Mouse (Mus musculus) MEL (cell line): Measurements from ENCODE around the gene Cnpy2.

Source experiments
- CTCF ChIP-seq, 3 experiments: IDR thresholded peaks in 2 of 3; conservative IDR thresholded peaks in 1 of 3; 2 replicates each; pipeline ENCODE4 v1.5.1; 2011 to 2012; ENCODE audit warnings: low read length in 3 of 3, low read depth in 2 of 3, mild to moderate bottlenecking in 2 of 3, improper control_type of control experiment in 1 of 3, inconsistent platforms in 1 of 3, mixed read lengths in 1 of 3, moderate library complexity in 1 of 3; ENCODE audit not compliant: control insufficient read depth in 1 of 3, insufficient read depth in 1 of 3, poor library complexity in 1 of 3, severe bottlenecking in 1 of 3
- ELF1 ChIP-seq: IDR thresholded peaks from 2 replicates; pipeline ENCODE4 v1.6.1; 2014; ENCODE audit warnings: low read depth, mild to moderate bottlenecking, inconsistent platforms, low read length, improper control_type of control experiment, moderate library complexity
- EP300 ChIP-seq, 2 experiments: IDR thresholded peaks; 2 replicates each; pipeline ENCODE4 v1.6.1; 2011; ENCODE audit warnings: improper control_type of control experiment in 2 of 2, low read length in 2 of 2, low read depth in 1 of 2, mild to moderate bottlenecking in 1 of 2
- ETS1 ChIP-seq: IDR thresholded peaks from 2 replicates; pipeline ENCODE4 v1.6.1; 2012; ENCODE audit warnings: low read depth, mild to moderate bottlenecking, inconsistent platforms, low read length, improper control_type of control experiment, moderate library complexity
- GABPA ChIP-seq: IDR thresholded peaks from 2 replicates; pipeline ENCODE4 v1.6.1; 2012; ENCODE audit warnings: low read depth, mild to moderate bottlenecking, inconsistent platforms, low read length, improper control_type of control experiment, moderate library complexity
- GATA1 ChIP-seq: IDR thresholded peaks from 2 replicates; pipeline ENCODE4 v1.6.1; 2011; ENCODE audit warnings: low read depth, low read length, improper control_type of control experiment
- KAT2A ChIP-seq: conservative IDR thresholded peaks from 2 replicates; pipeline ENCODE4 v1.6.1; 2012; ENCODE audit warnings: low read depth, low read length, improper control_type of control experiment, inconsistent platforms
- MAZ ChIP-seq: IDR thresholded peaks from 2 replicates; pipeline ENCODE4 v1.6.1; 2012; ENCODE audit warnings: low read depth, mild to moderate bottlenecking, inconsistent platforms, low read length, improper control_type of control experiment
- MEF2A ChIP-seq: IDR thresholded peaks from 2 replicates; pipeline ENCODE4 v1.6.1; 2014; ENCODE audit warnings: low read depth, mild to moderate bottlenecking, inconsistent platforms, low read length, improper control_type of control experiment; ENCODE audit not compliant: poor library complexity, insufficient replicate concordance, severe bottlenecking; ENCODE audit errors: extremely low read depth
- NELFE ChIP-seq: IDR thresholded peaks from 2 replicates; pipeline ENCODE4 v1.6.1; 2011; ENCODE audit warnings: low read depth, low read length, improper control_type of control experiment
- NRF1 ChIP-seq: IDR thresholded peaks from 2 replicates; pipeline ENCODE4 v1.6.1; 2014; ENCODE audit warnings: low read depth, mild to moderate bottlenecking, inconsistent platforms, low read length, improper control_type of control experiment, moderate library complexity; ENCODE audit not compliant: poor library complexity, insufficient read depth, severe bottlenecking
- POLR2A ChIP-seq, 2 experiments: IDR thresholded peaks; 2 replicates each; pipeline ENCODE4 v1.6.1; 2011 to 2012; ENCODE audit warnings: low read length in 2 of 2, mild to moderate bottlenecking in 2 of 2, control low read depth in 1 of 2, improper control_type of control experiment in 1 of 2, low read depth in 1 of 2, moderate library complexity in 1 of 2; ENCODE audit not compliant: control insufficient read depth in 1 of 2, insufficient read depth in 1 of 2, poor library complexity in 1 of 2
- RAD21 ChIP-seq: IDR thresholded peaks from 2 replicates; pipeline ENCODE4 v1.6.1; 2011; ENCODE audit warnings: mild to moderate bottlenecking, low read depth, low read length, improper control_type of control experiment

DNA sequence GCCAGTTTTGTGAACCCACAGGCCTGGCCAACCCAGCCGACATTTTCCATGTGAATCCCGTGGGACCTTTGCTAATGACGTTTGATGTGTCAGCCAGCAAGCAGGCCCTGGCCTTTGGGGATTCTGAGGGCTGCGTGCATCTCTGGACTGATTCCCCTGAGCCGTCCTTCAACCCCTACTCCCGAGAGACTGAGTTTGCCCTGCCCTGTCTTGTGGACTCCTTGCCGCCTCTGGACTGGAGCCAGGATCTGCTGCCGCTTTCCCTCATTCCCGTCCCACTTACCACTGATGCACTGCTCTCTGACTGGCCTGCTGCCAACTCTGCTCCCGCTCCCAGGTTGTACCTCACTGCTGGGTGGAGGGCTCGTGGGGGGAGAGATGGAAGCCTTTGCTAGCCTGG is 12.1 kb upstream of the Cnpy2 start:
- TF ChIP-seq ETS1 (no peak), MAZ (no peak), CTCF (IDR thresholded peaks at IDR 0.05 in 2 of 3, conservative IDR thresholded peaks at IDR 0.05 in 1 of 3; ENCODE audit: control insufficient read depth in 1 of 3, insufficient read depth in 1 of 3, low read depth in 2 of 3, low read length in 3 of 3, poor library complexity in 1 of 3, severe bottlenecking in 1 of 3) (no peak), KAT2A (no peak), EP300 (IDR thresholded peaks at IDR 0.05; ENCODE audit: low read depth in 1 of 2, low read length in 2 of 2) (no peak), RAD21 (no peak), POLR2A (IDR thresholded peaks at IDR 0.05; ENCODE audit: control insufficient read depth in 1 of 2, insufficient read depth in 1 of 2, low read depth in 1 of 2, low read length in 2 of 2, poor library complexity in 1 of 2) (no peak), GABPA (no peak), GATA1 (no peak), NRF1 (no peak), ELF1 (no peak), NELFE (no peak), MEF2A (no peak)
